ENCODE assay signal across 13 mouse cellular contexts in the genomic region with DNA sequence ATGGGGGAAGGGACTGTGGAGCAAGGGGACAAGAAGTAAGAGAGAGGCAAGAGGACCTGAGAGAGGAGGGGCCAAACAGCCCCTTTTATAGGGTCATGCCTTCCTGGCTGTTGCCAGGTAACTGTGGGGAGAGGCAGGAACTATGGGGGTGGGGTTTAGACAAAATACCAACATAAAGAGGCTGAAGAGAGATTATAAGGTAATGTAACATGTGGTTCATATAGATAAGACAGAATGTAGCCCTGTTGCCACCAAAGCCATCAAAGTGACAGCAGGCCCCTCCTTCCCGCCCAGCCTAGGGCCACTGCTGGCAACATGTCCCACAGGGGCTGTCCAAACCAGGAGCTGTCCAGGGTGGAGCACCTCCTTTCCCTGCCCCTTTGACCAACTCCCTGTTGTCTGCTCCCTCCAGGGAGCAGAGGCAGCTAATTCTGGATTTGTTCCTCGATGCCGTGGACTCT. TPM values are rescaled to one million over a fixed set of nuclear protein-coding genes. Genes with fewer than 3 reads are reported as not detected.
DNase-seq lines count a peak whose midpoint lies in the region; ATAC-seq and TF ChIP-seq lines count a peak whose summit lies in the region.
"Had no signal": no experiment of that assay in that cellular context is flagged by ENCODE, and none has a peak within 500 bp of the region (broad histone marks: within the 10 kb centered on the region; RNA-seq: fewer than 3 reads in every experiment).

No protein-coding gene starts in this region.

- H3K36me3 ChIP-seq in hindbrain, embryonic 13.5 days: no peaks in the 10 kb centered on the region
- H3K36me3 ChIP-seq in hindbrain, embryonic 16.5 days (ENCODE audit: control insufficient read depth, insufficient read depth, low read length): no peaks in the 10 kb centered on the region
- no peaks in the 10 kb centered on the region for H3K36me3 ChIP-seq in G1E (replicated peaks)
- H3K36me3 ChIP-seq: forebrain, embryonic 15.5 days had no signal

- H3K27me3 ChIP-seq in hindbrain, embryonic 13.5 days: no peaks in the 10 kb centered on the region
- H3K27me3 ChIP-seq in hindbrain, embryonic 16.5 days (replicated peaks; ENCODE audit: control insufficient read depth, insufficient read depth, low read length): no peaks in the 10 kb centered on the region
- H3K27me3 ChIP-seq in G1E (ENCODE audit: insufficient read depth, low read length): no peaks in the 10 kb centered on the region
- H3K27me3 ChIP-seq: forebrain, embryonic 15.5 days had no signal

- no peak overlapping the region for H3K9ac ChIP-seq in hindbrain, embryonic 13.5 days
- H3K9ac ChIP-seq in hindbrain, embryonic 16.5 days (ENCODE audit: low read depth, low read length): no peak overlapping the region
- H3K9ac ChIP-seq: forebrain, embryonic 15.5 days had no signal

- no peak overlapping the region for H3K4me2 ChIP-seq in hindbrain, embryonic 13.5 days
- H3K4me2 ChIP-seq in hindbrain, embryonic 16.5 days (ENCODE audit: low read length): no peak overlapping the region
- H3K4me2 ChIP-seq: forebrain, embryonic 15.5 days had no signal

- DNase-seq in G1E (ENCODE audit: low spot score): peak; percentile 66
- no peak for DNase-seq in layer of hippocampus, adult 9-10 months (ENCODE audit: low spot score)
- no peak for DNase-seq in cerebellum, postnatal 14 days
- DNase-seq in urinary bladder, postnatal 36 days (ENCODE audit: low spot score in 2 of 2): no peak
- DNase-seq: layer of hippocampus, adult 9-11 months; retina, postnatal 1 day had no signal

- H3K9me3 ChIP-seq in hindbrain, embryonic 13.5 days: no peaks in the 10 kb centered on the region
- H3K9me3 ChIP-seq in hindbrain, embryonic 16.5 days (ENCODE audit: control insufficient read depth, low read length): no peaks in the 10 kb centered on the region
- peaks cover 3% of the 10 kb centered on the region; the same call in 1 of the 2 replicates for H3K9me3 ChIP-seq in G1E (replicated peaks)
- H3K9me3 ChIP-seq: forebrain, embryonic 15.5 days had no signal

- TF ChIP-seq CTCF in G1E (IDR thresholded peaks at IDR 0.05; ENCODE audit: low read depth, low read length): no peak

- H3K27ac ChIP-seq in hindbrain, embryonic 13.5 days: no peak overlapping the region
- no peak overlapping the region for H3K27ac ChIP-seq in hindbrain, embryonic 16.5 days (ENCODE audit: low read depth, low read length)
- H3K27ac ChIP-seq: forebrain, embryonic 15.5 days had no signal

- H3K4me1 ChIP-seq in hindbrain, embryonic 13.5 days (replicated peaks): no peaks in the 10 kb centered on the region
- no peaks in the 10 kb centered on the region for H3K4me1 ChIP-seq in hindbrain, embryonic 16.5 days (ENCODE audit: control insufficient read depth, insufficient read depth, low read depth, low read length)
- peaks cover 13% of the 10 kb centered on the region for H3K4me1 ChIP-seq in G1E (ENCODE audit: insufficient read depth, low read depth, low read length)
- H3K4me1 ChIP-seq: forebrain, embryonic 15.5 days had no signal

- peak; percentile 39; the same call in 1 of the 2 replicates for ATAC-seq in hindbrain, embryonic 13.5 days (ENCODE audit: low FRiP score)
- ATAC-seq in hindbrain, embryonic 16.5 days: no peak
- peak; percentile 99 for ATAC-seq in G1E (ENCODE audit: extremely low read depth, insufficient number of reproducible peaks, low FRiP score, poor library complexity, severe bottlenecking)
- peak; percentile 97 for ATAC-seq in erythroblast, adult 5-6 weeks (replicated peaks; ENCODE audit: low FRiP score, poor library complexity, severe bottlenecking)
- peak; percentile 51; the same call in 1 of the 2 replicates for ATAC-seq in megakaryocyte, adult 5-6 weeks (ENCODE audit: poor library complexity, severe bottlenecking)
- ATAC-seq: forebrain, embryonic 15.5 days had no signal

- H3K4me3 ChIP-seq in hindbrain, embryonic 13.5 days: no peak overlapping the region
- no peak overlapping the region for H3K4me3 ChIP-seq in hindbrain, embryonic 16.5 days (ENCODE audit: low read length)
- H3K4me3 ChIP-seq in G1E (ENCODE audit: low read depth, low read length): peak overlapping the region; percentile 33; the same call in 1 of the 2 replicates
- H3K4me3 ChIP-seq: forebrain, embryonic 15.5 days had no signal

- 76% methylated on average over 3 of the region's 3 CpGs for WGBS in hindbrain, embryonic 13.5 days
- WGBS in hindbrain, embryonic 16.5 days: 68% methylated on average over 3 of the region's 3 CpGs

RNA-seq across cellular contexts. Expression of a gene that starts 30.6 kb away (rescaled TPM):
- 15.4 and 16.5 TPM in 2 replicates for polyA plus RNA-seq in hindbrain, embryonic 13.5 days (2015; fragmentation: Nextera tagmentation; extraction: Ambion mirVana)
- polyA plus RNA-seq in hindbrain, embryonic 16.5 days (2015; fragmentation: Nextera tagmentation; extraction: Ambion mirVana): 21.6 and 24.6 TPM in 2 replicates
- 16.0 and 21.0 TPM in 2 replicates for total RNA-seq in G1E (2014; fragmentation: Nextera tagmentation)
- 44.4 and 50.8 TPM in 2 replicates for total RNA-seq in G1E (2017)
- polyA plus RNA-seq in G1E (2012): 1.6 and 1.8 TPM in 2 replicates
- 1.9 and 9.0 TPM in 2 replicates for total RNA-seq in erythroblast, adult 5-6 weeks (2015; ENCODE audit: low replicate concordance)
- total RNA-seq in erythroblast, adult 5-6 weeks (2017; ENCODE audit: low replicate concordance): 6.5 and 13.9 TPM in 2 replicates
- 6.6 TPM in 2 replicates for total RNA-seq in megakaryocyte, adult 5-6 weeks (2015)
- total RNA-seq in megakaryocyte, adult 5-6 weeks (2017): 7.5 and 7.6 TPM in 2 replicates

RNA-seq across cellular contexts. Expression of a gene that starts 54.7 kb away (rescaled TPM):
- not detected in 2 replicates for polyA plus RNA-seq in hindbrain, embryonic 13.5 days (2015; fragmentation: Nextera tagmentation; extraction: Ambion mirVana)
- polyA plus RNA-seq in hindbrain, embryonic 16.5 days (2015; fragmentation: Nextera tagmentation; extraction: Ambion mirVana): not detected in 2 replicates
- not detected in 2 replicates for total RNA-seq in G1E (2014; fragmentation: Nextera tagmentation)
- total RNA-seq in G1E (2017): not detected in 2 replicates
- polyA plus RNA-seq in G1E (2012): not detected in 2 replicates
- total RNA-seq in erythroblast, adult 5-6 weeks (2015; ENCODE audit: low replicate concordance): not detected in 2 replicates
- not detected in 2 replicates for total RNA-seq in erythroblast, adult 5-6 weeks (2017; ENCODE audit: low replicate concordance)
- not detected in 2 replicates for total RNA-seq in megakaryocyte, adult 5-6 weeks (2015)
- total RNA-seq in megakaryocyte, adult 5-6 weeks (2017): not detected in 2 replicates
- polyA plus RNA-seq: forebrain, embryonic 15.5 days; gonadal fat pad, adult 2 months; lung, embryonic 16.5 days had no signal
